Mouse (Mus musculus) liver, embryonic 14.5 days (tissue): Measurements from ENCODE around the gene Tsen34.

Source experiments
- CTCF ChIP-seq: IDR thresholded peaks from 2 replicates; pipeline ENCODE4 v1.5.1; 2016; ENCODE audit warnings: antibody characterized with exemption, low read depth, control low read depth
- EP300 ChIP-seq: IDR thresholded peaks from 2 replicates; pipeline ENCODE4 v1.6.1; 2016; ENCODE audit warnings: antibody characterized with exemption, low read depth

GRCm38 (mm10) chr7:3664524-3665214 lies 28.0 kb upstream of the Tsen34 start:
- TF ChIP-seq CTCF = no peak
- TF ChIP-seq EP300 = no peak
